Mouse (Mus musculus) megakaryocyte, embryonic 14.5 days (primary cell): Measurements from ENCODE around the gene Tfcp2.

ENCODE experiments used
- FLI1 ChIP-seq: IDR thresholded peaks from 2 replicates; pipeline ENCODE4 v1.6.1; 2012; ENCODE audit warnings: low read length, inconsistent platforms, mixed read lengths
- GATA1 ChIP-seq: IDR thresholded peaks from 3 replicates; pipeline ENCODE4 v1.6.1; 2012; ENCODE audit warnings: mixed read lengths, low read length, inconsistent platforms, borderline replicate concordance

DNA sequence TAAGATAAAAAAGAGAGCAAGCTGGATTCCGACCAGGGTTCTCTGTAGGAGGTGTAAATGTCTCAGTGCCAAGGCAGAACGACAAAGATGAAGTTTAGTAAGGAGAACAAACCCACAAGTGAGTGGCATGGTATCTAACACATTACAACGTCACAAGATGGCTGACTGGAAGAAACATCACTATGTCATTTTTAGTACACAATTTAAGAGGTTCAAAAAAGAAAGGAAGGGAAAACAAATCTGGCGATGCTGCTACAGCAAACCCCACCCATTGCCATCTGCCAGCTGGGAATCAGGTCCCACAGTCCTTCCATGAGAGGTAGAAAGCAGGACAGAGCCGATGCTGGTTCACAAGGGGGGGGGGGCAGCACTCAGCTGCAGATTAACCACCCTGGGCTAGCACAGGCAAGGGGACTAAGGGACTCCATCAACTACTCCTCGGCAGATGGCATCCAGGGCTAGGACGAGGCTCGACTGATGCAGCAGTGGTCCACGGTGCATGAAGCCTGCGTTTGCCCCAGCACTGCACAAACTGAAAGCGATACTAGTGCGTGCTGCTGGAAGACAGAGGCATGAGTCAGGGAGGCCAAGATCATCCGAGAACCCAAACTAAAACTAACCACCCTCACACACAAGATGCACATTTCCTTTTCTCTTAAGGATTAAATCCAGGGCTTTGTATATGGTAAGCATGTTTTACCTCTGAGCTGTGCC, 43.2 kb downstream of the Tfcp2 start:
- TF ChIP-seq GATA1 (no peak), FLI1 (no peak)
